Mouse (Mus musculus): Measurements from ENCODE around the gene Dcst1. TPM values are rescaled to one million over a fixed set of nuclear protein-coding genes. Genes with fewer than 3 reads are reported as not detected.

The Dcst1 gene
- polyA plus RNA-seq, 1 experiment from 2014 or later, result 0.38 TPM

DNA sequence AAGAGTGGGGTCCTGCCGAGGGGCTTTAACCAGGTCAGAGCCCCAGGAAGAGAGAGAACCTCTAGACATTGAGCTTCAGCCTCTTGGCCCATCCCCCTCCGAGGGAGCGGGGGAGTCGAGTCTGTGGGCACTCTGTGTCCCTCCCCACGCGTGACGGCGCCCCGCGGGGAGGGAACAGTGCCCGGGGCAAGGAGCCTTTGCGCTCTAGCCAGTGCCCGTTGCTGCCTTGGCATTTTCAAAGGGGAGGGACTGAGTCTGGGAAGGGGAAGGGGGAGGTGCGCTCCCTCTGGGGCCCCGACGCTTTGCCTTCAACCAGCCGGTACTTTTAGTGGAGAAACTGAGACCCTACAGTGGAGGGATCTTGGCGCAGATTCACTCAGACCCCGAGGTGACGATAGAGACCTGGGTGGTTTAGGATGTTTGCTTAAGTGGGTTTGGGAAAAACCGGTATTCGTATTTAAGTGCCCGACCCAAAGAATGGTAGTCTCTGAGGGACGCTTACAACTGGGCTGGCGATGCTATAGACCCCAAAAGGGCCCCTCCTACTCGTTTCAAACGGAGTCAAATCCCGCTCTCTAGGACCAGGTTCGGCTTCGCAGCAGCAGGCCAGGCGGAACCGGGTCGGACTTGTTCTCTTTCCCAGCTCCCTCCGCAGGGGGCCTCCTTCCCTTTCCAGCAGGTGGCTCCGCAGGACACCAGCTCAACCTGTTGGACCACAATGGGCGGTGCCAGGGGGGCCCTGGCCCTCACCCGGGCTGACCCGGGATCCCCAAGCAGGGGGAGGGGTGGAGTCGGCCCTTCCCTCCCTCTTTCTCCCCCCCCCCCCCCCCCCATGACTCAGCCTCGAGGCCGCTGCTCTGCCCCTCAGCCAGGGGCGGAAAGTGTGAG is 29.2 kb upstream of the Dcst1 start, which contains the start of gene Zbtb7b:
Gene Zbtb7b (minus strand): TSS at position 771 of the 888 bp plus-strand sequence.
- ATAC-seq (ENCODE audit: low FRiP score, low read depth), result peak; percentile 21
- H3K27ac ChIP-seq, result peak within 1 kb of the TSS; percentile 80
- H3K9ac ChIP-seq, result peak within 1 kb of the TSS; percentile 68
- H3K4me1 ChIP-seq, result peaks cover 56% of the 10 kb centered on the region
- no peaks in the 10 kb centered on the region for H3K36me3 ChIP-seq
- peak within 1 kb of the TSS; percentile 98 for H3K4me2 ChIP-seq (replicated peaks)
- H3K4me3 ChIP-seq, result peak within 1 kb of the TSS; percentile 59
- H3K9me3 ChIP-seq, result no peaks in the 10 kb centered on the region
- under 1% methylated on average over 42 of the region's 42 CpGs for WGBS
- H3K27me3 ChIP-seq, result peaks cover 24% of the 10 kb centered on the region

DNA sequence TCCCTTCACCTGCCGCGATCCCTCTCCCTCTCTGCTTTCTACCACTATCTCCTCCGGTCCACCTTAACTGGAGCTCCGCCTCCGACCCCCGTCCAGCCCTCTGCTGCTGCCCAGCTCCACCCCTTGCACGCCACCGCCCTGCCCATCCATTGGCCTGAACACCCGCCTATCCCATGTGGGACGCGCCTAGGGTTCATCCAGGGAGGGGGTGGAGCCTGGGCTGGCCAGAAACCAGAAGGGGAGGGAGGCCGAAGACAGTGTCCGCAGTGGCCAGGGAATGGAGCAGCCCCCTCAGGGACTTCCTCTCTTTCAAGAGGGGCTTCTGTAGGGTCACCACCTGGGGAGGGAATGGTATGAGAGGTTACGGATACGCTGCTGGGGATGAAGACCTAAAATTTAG is 28.6 kb upstream of the Dcst1 start:
- peak; percentile 91 for ATAC-seq (ENCODE audit: low FRiP score, low read depth)
- under 1% methylated on average over 15 of the region's 15 CpGs for WGBS
- Histone ChIP-seq H3K4me3 (peak overlapping the region; percentile 59), H3K27me3 (peaks cover 24% of the 10 kb centered on the region), H3K4me1 (peaks cover 56% of the 10 kb centered on the region), H3K9me3 (no peaks in the 10 kb centered on the region), H3K27ac (peak overlapping the region; percentile 75), H3K36me3 (no peaks in the 10 kb centered on the region), H3K4me2 (replicated peaks) (peak overlapping the region; percentile 98), H3K9ac (peak overlapping the region; percentile 68)

DNA sequence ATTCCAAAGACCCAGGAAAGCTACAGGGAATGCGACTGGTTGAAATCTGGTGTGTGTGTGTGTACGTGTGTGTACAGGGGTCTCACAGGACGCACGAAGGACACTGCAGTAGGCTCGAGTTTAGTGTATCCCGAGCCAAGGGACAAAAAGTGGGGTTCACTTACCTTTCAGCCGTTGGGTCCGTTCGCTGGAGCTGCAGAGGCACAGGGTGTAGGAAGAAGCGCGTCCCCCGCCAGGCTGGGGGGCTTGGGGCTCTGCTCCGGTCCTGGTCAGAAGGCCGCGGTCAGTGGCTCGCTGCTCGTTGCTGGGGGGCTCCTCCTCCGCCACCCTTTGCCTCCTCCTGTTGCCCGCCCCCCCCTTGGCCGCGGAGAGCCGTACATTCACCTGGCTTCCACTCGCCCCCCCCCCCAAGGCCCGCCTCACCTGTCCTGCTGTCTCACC is 27.8 kb upstream of the Dcst1 start:
- Histone ChIP-seq H3K4me1 (peaks cover 58% of the 10 kb centered on the region), H3K4me3 (peak overlapping the region; percentile 59), H3K9ac (peak overlapping the region; percentile 65), H3K27ac (no peak overlapping the region), H3K9me3 (no peaks in the 10 kb centered on the region), H3K4me2 (replicated peaks) (peak overlapping the region; percentile 98), H3K36me3 (no peaks in the 10 kb centered on the region), H3K27me3 (peaks cover 24% of the 10 kb centered on the region)
- ATAC-seq (ENCODE audit: low FRiP score, low read depth), result no peak
- 0% methylated on average over 18 of the region's 24 CpGs for WGBS

DNA sequence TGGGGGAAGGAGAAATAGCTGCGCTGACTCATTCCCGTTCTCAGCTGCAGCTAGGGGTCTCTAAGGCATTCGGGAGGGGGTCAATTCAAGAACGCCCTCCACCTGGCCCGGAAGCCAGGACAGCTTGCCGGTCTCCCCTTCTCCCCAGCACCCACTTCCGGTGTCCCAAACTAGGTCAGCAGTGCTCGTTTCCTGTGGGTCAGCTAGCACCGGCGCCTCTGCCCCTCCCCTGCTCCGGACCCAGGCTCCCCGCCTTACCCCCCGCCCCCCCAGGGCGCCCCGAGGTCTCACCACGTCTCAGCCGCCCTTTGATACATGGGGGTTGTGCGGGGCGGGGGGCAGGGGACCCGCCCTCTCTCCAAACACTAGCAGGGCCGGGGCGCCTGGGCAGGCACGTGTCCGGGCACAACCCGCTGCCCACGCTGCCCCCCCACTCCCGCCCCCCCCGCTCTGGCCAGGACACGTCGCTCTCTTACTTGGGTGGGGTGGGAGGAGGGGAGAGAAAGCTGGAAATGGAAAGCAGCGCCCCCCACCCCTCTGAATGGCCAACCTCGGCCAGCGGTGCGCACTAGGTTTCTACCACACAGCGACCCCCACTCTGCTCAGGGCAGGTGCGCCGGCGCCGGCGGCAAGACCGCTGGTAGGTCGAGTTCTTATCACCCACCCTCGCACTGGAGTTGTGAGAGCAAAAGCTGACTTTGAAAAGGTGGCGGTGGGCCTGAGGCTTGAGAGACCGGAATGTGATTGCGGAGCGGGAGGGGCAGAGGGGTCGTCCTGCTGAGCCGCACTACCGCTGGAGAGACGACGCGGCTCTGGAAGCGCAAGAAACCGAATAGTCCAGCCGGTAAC is 26.8 kb upstream of the Dcst1 start:
- H3K4me1 ChIP-seq, result peaks cover 62% of the 10 kb centered on the region
- no peak for ATAC-seq (ENCODE audit: low FRiP score, low read depth)
- peak overlapping the region; percentile 59 for H3K4me3 ChIP-seq
- H3K27ac ChIP-seq, result no peak overlapping the region
- no peaks in the 10 kb centered on the region for H3K36me3 ChIP-seq
- peaks cover 24% of the 10 kb centered on the region for H3K27me3 ChIP-seq
- peak overlapping the region; percentile 98 for H3K4me2 ChIP-seq (replicated peaks)
- H3K9me3 ChIP-seq, result no peaks in the 10 kb centered on the region
- peak overlapping the region; percentile 65 for H3K9ac ChIP-seq
- under 1% methylated on average over 44 of the region's 56 CpGs for WGBS

DNA sequence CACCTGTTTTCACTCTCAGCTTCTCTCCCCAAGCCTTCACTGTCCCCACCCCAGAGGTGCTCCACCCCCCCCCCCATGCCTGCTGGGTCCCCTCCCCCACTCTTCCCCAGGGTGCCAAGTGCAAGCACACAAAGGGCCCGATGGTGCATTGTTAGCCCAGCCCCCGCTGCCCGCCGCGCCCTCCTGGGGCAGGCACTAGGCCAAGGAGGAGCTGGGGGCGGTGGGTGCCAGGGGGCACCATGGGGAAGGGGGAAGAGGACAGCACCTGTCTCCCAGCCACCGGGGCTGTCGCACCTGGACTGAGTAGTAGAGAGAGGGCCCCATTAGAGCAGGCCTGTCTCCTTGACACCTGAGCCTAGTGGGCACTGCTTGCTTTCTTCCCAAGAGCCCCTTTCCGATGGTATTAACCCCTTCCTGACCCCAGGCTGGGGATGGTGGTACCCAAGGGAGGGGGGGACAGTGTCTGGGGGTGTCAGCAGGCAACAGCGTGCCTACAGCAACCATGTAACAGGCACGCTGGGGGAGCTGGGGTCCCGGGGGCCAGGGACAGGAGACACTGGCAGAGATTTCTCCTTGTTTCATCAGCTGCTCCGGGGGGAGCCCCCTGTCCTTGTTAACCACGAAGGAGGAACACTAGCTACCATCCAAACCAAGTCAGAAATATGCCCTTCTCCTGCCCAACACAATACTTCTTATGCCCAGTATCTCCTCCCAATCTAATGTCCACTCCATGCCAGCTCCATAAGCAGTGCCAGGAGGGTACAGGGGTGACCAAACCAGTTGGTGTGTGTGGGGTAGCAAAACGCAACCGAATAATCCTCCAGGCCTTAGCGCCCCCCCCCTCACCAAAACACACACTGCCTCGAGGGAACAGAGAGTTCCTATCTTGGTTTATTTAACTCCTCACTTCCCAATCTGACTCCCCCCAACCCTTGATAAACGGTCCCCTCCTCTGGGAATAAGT is 25.9 kb upstream of the Dcst1 start:
- Histone ChIP-seq H3K9me3 (no peaks in the 10 kb centered on the region), H3K4me1 (peaks cover 59% of the 10 kb centered on the region), H3K9ac (peak overlapping the region; percentile 65), H3K36me3 (no peaks in the 10 kb centered on the region), H3K4me2 (replicated peaks) (peak overlapping the region; percentile 98), H3K27me3 (peaks cover 24% of the 10 kb centered on the region), H3K4me3 (peak overlapping the region; percentile 59), H3K27ac (no peak overlapping the region)
- 18% methylated on average over 19 of the region's 19 CpGs for WGBS
- ATAC-seq (ENCODE audit: low FRiP score, low read depth), result no peak

DNA sequence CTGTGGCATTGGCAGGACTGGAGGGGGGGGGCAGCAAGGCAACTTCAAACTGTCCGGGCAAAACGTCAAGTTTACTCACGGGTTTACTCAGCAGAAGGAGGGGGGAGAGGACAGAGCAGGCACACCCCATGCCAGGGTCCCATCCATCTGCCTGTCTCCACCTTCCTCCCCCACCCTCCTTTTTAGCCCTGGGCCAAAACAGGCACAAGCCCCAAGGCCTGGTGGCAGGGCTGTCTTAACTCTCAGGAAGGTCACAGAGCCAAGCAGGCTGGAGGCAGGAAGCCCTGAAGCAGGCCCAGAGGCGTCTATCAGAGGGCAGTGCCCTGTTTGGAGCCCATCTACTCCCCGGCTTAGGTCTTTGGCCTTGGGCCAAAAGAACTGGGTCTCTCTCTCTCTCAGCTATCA is 25.1 kb upstream of the Dcst1 start:
- Histone ChIP-seq H3K4me2 (replicated peaks) (no peak overlapping the region), H3K27ac (no peak overlapping the region), H3K4me3 (no peak overlapping the region), H3K9ac (no peak overlapping the region), H3K36me3 (no peaks in the 10 kb centered on the region), H3K9me3 (no peaks in the 10 kb centered on the region), H3K27me3 (peaks cover 24% of the 10 kb centered on the region), H3K4me1 (peaks cover 57% of the 10 kb centered on the region)
- no peak for ATAC-seq (ENCODE audit: low FRiP score, low read depth)
- 48% methylated on average over 5 of the region's 5 CpGs for WGBS

DNA sequence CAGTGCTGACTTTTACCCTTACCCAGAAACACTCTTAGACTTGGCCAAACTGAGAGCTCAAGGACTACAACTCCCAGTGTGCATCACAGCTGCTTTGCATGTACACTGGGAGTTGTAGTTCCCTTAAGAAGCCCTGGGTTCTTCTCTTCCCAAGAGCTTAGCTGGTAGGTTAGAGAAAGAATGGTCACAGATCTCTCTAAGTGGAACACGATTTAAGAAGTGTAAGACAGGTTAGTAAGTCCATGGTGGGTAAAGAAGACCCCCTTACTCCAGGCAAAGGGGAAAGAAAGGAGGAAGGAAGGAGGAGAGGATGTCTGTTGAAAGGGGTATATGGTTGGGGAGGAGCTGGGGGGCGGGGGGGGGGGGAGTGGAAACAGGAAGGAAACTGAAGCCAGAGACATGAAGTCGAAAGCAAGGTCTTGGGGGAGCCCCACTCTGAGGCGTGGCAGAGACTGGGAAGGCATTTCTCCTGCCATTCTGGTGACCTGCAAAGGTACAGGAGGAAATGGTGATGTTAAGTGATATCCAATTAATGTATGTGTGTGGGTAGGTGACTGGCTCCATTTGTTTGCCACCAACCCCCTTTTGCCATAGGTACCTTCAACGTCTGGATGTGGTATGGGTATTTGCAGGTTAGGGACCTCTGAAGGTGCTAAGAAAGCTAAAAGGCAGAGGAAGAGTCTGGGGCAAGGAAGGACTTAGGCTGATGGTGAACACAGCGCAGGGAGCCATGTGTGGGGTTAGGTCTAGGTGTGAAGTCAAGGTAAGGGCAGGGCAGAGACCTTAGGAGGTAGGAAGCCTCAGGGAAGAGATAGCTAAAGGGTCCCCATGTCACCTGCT is 24.1 kb upstream of the Dcst1 start:
- peaks cover 24% of the 10 kb centered on the region for H3K27me3 ChIP-seq
- H3K9ac ChIP-seq, result no peak overlapping the region

DNA sequence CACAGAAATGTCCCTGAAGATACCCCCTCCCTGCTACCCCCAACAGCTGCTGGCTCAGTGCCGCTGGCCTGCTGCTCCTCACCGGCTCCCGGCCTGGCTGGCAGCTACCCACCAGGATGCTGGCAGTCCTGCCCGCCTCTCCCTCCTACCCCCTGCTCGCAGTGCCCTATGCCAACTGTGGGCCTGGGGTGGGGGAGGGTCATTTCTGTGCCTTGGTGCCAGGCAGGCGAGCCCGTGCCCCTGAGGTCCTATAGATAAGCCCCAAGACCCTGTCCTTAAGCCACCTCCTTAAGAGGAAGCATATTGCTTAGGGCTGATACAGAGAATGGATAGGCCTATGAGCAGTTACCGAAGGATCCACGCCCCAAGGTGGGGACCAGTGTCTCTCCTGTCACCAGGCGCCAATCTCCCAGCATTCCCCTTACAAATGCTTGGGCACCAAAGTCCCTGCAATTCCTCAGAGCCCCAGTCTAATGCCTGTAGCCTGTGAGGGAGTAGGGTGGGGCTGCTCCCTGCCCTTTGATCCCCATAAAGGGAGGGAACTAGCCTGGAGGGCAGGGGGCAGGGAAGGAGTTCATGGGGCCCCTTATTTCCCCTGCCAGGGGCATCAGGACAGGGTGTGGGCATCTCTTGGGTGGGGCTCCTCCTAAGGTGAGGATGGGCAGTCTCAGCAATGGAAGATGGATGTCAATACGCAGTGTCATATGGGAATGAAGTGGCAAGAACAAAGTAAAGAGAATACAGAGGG is 23.3 kb upstream of the Dcst1 start:
- ATAC-seq (ENCODE audit: low FRiP score, low read depth), result no peak
- WGBS, result 74% methylated on average over 11 of the region's 11 CpGs
- H3K36me3 ChIP-seq, result no peaks in the 10 kb centered on the region
- no peak overlapping the region for H3K27ac ChIP-seq
- no peak overlapping the region for H3K9ac ChIP-seq
- H3K4me3 ChIP-seq, result no peak overlapping the region
- peaks cover 56% of the 10 kb centered on the region for H3K4me1 ChIP-seq
- H3K9me3 ChIP-seq, result no peaks in the 10 kb centered on the region
- no peak overlapping the region for H3K4me2 ChIP-seq (replicated peaks)
- H3K27me3 ChIP-seq, result peaks cover 24% of the 10 kb centered on the region

More for the DNA sequence above, 24.1 kb upstream of the Dcst1 start:
- Histone ChIP-seq H3K4me3 (no peak overlapping the region), H3K27ac (no peak overlapping the region), H3K9me3 (no peaks in the 10 kb centered on the region), H3K4me2 (replicated peaks) (no peak overlapping the region), H3K4me1 (peaks cover 58% of the 10 kb centered on the region), H3K36me3 (no peaks in the 10 kb centered on the region)
- ATAC-seq (ENCODE audit: low FRiP score, low read depth), result no peak
- 56% methylated on average over 5 of the region's 6 CpGs for WGBS

DNA sequence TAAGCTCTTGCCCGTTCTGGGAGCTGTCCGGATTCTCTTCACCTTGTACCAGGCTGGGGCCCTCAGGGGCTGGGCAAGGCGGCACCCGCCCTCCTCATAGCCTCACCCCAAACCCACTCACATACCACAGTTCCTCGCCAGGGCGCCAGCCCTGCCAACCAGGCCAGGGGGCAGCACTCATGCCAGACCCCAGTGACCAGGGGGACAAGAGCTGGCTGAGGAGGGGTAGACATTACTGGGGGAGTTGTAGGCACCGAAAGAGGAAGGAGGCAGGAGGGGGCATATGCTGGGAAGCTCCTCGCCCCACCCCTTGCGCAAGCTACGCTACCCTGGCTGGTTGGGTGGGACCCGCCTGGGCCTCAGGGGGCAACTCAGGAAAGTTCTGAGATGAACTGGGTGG is 22.6 kb upstream of the Dcst1 start:
- H3K9me3 ChIP-seq, result no peaks in the 10 kb centered on the region
- H3K9ac ChIP-seq, result no peak overlapping the region
- 81% methylated on average over 11 of the region's 11 CpGs for WGBS
- H3K27me3 ChIP-seq, result peaks cover 21% of the 10 kb centered on the region
- ATAC-seq (ENCODE audit: low FRiP score, low read depth), result no peak
- H3K4me1 ChIP-seq, result peaks cover 51% of the 10 kb centered on the region
- no peak overlapping the region for H3K4me3 ChIP-seq
- no peak overlapping the region for H3K27ac ChIP-seq
- 0 out of 2 replicates have a peak overlapping the region, but pooled peaks have one; percentile 3 for H3K4me2 ChIP-seq (replicated peaks)
- no peaks in the 10 kb centered on the region for H3K36me3 ChIP-seq
